Mouse (Mus musculus): ENCODE data around the gene Xpo4.
"Not testable (repeated sequence)": the region's sequence is repeated elsewhere in the genome, so short reads cannot be mapped to it uniquely, and the experiment has no call there.

Gene Xpo4

GRCm38 (mm10) chr14:57664822-57665627 lies at the start of gene Xpo4:
TSS of gene Xpo4 (minus strand) at chr14:57665430.
- in situ Hi-C loops (cut with MboI, MseI), result no loop called here

GRCm38 (mm10) chr14:57712884-57713283 lies 47.7 kb upstream of the Xpo4 start:
- in situ Hi-C loops (cut with MboI, MseI), result loop anchor here (10.0 kb wide), 1 partner anchor 1578 kb away; the partner anchor contains the start of gene Gzmd

GRCm38 (mm10) chr14:57711059-57711458 lies 45.8 kb upstream of the Xpo4 start:
- in situ Hi-C loops (cut with MboI, MseI), result loop anchor here (10.0 kb wide), 1 partner anchor 1576 kb away; the partner anchor contains the start of gene Gzmd

- in situ Hi-C loops (cut with MboI, MseI), result no loop called here
These were observed 43.9 kb upstream of the Xpo4 start for GRCm38 (mm10) chr14:57709171-57709570.

GRCm38 (mm10) chr14:57708580-57708979 lies 43.4 kb upstream of the Xpo4 start:
- in situ Hi-C loops (cut with MboI, MseI), result no loop called here

DNA sequence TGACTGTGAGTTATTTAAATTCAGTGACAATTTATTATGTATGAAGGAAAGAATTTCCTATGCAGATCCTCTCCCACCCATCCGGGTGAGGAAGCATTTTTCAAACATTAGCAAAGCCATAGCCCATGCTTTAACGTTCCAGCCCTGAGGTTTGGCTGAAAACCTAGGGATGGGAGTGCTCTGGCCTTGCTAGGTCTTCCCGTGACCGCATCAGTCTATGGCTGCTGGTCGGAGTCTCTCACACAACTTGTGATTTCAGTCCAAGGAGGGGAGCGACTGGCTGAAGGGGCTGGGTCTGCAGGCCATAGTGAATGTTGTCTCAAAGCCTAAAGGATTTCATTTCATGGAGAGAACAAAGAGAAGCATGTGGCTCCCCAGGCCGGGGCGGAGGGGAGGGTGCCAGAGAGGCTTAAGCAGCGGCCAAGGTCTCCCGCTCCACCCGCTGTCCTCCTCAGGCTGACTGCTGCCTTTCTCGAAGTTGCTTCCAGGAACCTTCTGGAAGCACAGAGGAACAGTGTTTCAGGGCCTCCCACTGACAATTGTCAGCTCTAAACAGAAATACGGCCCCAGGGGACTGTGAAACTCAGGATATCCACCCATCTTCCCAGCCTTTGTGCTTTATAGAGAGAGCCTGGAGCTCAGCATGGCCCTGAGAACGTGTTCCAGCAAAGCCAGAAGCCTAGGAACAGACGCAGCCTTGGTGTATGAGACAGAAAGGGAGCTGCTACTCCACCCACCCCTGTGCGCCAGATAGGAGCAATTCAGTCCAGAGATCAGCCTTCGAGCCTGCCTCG lies 42.1 kb upstream of the Xpo4 start:
- in situ Hi-C loops (cut with MboI, MseI), result no loop called here

DNA sequence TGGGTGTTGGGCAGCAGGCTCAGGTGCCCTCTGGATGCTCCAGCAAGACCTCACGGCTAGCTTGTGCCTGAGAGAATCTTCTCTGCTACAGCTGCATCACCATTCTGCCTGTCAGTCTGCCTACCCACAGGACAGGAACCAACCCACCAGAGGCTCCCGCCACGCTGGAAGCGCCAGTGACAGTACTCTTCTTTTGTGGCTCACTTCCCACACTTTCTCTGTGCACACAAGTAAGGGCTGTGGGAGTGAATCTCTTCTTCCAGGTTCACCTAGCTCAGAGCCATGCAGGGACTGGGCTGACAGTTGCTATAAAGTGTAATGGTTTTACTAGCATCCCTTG lies 41.5 kb upstream of the Xpo4 start:
- in situ Hi-C loops (cut with MboI, MseI), result no loop called here

DNA sequence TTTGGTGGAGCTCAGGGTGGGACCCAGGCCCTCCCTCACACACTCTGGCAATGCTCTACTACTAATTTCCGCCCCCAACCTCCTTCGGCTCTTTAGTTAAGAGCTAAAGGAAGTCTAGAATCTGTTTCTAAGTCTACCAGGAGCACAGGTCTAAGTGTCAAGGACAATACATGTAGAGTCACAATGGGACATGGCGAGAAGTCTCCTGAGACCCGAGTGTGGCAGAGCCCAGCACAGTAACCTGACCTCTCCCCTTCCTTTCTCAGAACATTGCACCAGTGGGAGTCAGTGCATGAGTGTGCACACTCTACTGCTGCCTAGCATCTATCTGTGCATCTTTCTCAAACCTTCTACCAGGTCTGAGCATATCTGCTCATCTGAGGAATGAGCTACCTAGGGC lies 40.5 kb upstream of the Xpo4 start:
- in situ Hi-C loops (cut with MboI, MseI), result no loop called here

- in situ Hi-C loops (cut with MboI, MseI), result no loop called here
These were observed 39.8 kb upstream of the Xpo4 start for GRCm38 (mm10) chr14:57705075-57705474.

DNA sequence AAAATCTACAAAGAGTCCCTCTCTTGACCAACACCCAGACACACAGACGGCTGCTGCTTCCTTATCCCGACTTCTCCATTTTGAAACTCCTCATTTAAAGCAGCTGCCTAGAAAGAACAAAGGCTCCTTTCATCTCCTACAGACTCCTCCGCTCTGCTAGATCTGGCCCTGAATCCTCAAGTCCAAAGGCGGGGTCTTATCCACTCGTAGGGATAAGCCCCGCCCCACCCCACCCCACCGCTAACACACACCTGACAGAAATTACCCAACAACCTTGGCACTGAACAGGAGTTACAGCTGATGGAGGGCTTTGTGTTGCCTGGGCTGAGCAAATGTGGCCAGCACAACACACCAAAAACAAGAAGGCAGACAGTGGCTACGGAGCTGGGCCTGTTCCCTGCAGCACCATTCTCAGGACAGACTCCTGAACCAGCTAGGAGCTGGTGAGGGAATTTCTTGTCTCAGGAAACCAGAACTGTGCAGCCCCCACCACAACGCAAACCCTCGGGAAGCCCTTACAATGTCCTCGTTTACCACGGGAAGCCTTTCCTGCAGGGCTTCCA lies 36.8 kb upstream of the Xpo4 start:
- in situ Hi-C loops (cut with MboI, MseI), result no loop called here

- in situ Hi-C loops (cut with MboI, MseI), result no loop called here
These were observed 34.3 kb upstream of the Xpo4 start for GRCm38 (mm10) chr14:57699461-57699970.

GRCm38 (mm10) chr14:57699016-57699415 lies 33.8 kb upstream of the Xpo4 start:
- in situ Hi-C loops (cut with MboI, MseI), result no loop called here

- in situ Hi-C loops (cut with MboI, MseI), result no loop called here
These were observed 30.8 kb upstream of the Xpo4 start for GRCm38 (mm10) chr14:57696066-57696465.

GRCm38 (mm10) chr14:57695550-57695949 lies 30.3 kb upstream of the Xpo4 start:
- in situ Hi-C loops (cut with MboI, MseI), result no loop called here

- in situ Hi-C loops (cut with MboI, MseI), result no loop called here
These were observed 29.0 kb upstream of the Xpo4 start for GRCm38 (mm10) chr14:57694246-57694645.

DNA sequence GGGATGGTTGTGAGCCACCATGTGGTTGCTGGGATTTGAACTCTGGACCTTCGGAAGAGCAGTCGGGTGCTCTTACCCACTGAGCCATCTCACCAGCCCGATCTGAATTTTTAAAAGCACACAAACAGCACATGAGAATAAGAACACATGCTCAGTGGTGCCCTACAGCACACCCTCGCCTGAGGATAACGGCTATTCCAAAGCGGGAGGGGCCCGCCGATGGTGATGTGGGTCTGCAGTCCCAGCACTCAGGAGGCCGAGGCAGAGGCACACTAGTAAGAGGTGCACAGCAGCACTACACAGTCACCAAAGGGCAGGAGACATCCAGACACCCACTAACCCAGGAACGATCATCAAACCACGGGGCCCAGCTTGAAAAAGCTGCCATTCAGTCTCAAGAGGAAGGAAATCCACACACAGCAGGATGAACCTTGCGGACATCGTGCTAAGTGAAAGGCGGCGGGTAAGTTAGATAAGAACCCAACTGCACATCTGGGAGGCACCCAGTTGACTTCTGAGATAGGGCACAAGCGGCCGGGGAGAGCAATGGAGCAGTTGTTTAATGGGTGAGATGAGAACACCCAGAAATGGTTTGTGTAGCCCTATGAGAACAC lies 27.4 kb upstream of the Xpo4 start:
- in situ Hi-C loops (cut with MboI, MseI), result no loop called here

DNA sequence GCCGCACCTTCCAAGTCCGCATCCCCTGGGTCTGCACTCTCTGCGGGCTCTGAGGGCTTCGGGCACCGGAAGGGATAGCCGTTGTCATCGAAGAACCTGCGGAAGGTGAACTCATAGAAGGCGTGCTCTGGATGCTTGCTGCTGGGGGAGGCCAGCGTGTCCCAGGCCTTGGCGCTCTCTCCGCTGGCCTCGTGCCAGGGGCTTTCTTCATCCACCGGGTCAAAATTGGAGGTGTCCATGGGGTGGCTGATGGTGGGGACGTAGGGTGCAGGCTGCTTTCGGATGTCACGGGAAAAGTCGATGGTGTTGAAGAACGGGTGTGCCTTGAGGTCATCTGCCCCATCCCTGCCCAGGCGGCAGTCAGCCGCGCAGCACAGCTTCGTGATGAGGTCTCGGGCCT lies 26.1 kb upstream of the Xpo4 start:
- in situ Hi-C loops (cut with MboI, MseI), result no loop called here

DNA sequence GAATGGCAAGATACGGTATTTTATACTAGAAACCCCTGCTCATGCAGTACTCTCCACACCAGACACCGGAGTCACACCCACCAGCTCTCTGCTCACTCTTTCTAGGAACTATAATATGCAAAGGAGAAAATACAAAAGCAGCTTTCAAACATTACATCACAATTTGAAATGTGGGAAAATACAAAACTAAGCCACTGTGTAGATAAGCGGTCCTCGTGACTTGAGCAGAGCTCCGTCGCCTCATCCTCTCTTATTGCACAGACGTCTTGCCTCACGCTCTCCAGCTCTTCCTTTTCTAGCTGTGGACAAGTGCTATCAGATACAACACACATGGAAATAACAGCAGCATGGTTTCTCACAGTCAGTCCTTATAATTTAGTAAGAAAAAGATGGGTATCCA lies 25.5 kb upstream of the Xpo4 start:
- in situ Hi-C loops (cut with MboI, MseI), result no loop called here

DNA sequence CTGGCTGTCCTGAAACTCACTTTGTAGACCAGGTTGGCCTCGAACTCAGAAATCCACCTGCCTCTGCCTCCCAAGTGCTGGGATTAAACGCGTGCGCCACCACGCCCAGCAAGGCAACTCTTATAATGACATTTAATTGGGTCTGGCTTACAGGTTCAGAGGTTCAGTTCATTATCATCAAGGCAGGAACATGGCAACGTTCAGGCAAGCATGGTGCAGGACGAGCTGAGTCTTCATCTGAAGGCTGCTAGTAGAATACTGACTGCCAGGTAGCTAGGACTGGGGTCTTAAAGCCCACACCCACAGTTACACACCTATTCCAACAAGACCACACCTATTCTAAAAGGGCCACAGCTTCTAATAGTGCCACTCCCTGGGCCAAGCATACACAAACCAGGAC lies 22.8 kb upstream of the Xpo4 start:
- in situ Hi-C loops (cut with MboI, MseI), result not testable (repeated sequence)

GRCm38 (mm10) chr14:57687441-57687840 lies 22.2 kb upstream of the Xpo4 start:
- in situ Hi-C loops (cut with MboI, MseI), result no loop called here

DNA sequence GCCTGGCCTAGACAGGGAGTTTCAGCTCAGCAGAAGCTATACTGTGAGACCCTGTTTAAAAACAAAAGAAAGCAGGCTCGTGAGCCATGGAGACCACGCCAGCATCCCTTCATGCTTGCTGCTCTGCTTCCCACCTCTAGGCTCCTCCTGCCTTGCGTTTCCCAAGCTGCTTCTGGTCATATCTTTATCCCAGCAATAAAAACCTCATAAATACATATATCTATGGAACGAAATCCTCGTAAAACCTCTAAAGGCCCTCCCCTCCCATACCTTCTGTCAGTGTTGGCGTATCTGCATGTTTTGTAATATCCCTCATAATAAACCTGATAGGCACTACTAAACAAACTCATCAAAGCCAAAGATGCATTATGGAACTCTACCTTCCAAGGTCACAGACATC lies 21.4 kb upstream of the Xpo4 start:
- in situ Hi-C loops (cut with MboI, MseI), result no loop called here

GRCm38 (mm10) chr14:57684579-57684978 lies 19.3 kb upstream of the Xpo4 start:
- in situ Hi-C loops (cut with MboI, MseI), result no loop called here

All from T-helper 1 cell (primary cell).